Mouse (Mus musculus): ENCODE data around the gene Uck2. TPM values are rescaled to one million over a fixed set of nuclear protein-coding genes. Genes with fewer than 3 reads are reported as not detected.
A peak's percentile ranks its signal among the peaks of the same experiment; 100 is the strongest.

Gene Uck2
- polyA plus RNA-seq (2015; fragmentation: Nextera tagmentation; extraction: Ambion mirVana) = 82.7 and 87.5 TPM in 2 replicates

DNA sequence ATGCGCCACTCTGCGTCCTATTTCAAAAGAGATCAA lies at the start of gene Uck2:
TSS of gene Uck2 (minus strand) at position 1 of the 36 bp plus-strand sequence.
- WGBS = 0% methylated on average over 2 of the region's 2 CpGs
- peak within 1 kb of the TSS; percentile 84 for H3K4me2 ChIP-seq

DNA sequence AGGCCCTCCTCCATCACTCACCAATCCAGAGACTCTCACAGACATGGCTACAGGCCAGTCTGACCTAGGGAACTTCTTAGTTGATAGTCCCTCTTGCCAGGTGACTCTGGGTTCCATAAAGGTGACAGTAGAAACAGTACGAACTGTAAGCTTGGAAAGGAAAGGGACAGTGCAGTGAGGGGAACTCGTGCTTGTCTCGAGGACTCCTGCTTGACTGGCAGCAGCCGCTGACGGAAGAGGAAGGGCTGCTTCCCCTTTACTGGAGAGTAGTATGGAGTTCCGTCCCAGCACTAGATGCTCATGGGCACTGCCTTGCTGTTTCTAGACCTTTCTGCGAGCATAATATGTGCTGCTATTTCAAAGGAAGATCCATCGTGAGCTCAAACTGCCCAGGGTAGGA lies 46.0 kb upstream of the Uck2 start:
- Histone ChIP-seq H3K36me3 (peaks cover 64% of the 10 kb centered on the region), H3K4me1 (no peaks in the 10 kb centered on the region), H3K27me3 (no peaks in the 10 kb centered on the region), H3K9me3 (replicated peaks) (no peaks in the 10 kb centered on the region), H3K4me2 (no peak overlapping the region), H3K9ac (no peak overlapping the region), H3K27ac (no peak overlapping the region), H3K4me3 (replicated peaks) (no peak overlapping the region)
- WGBS = 93% methylated on average over 8 of the region's 8 CpGs
- no peak for ATAC-seq (replicated peaks; ENCODE audit: low FRiP score)

More for the DNA sequence above, at the start of gene Uck2:
- Histone ChIP-seq H3K9ac (peak within 1 kb of the TSS; percentile 78), H3K36me3 (no peaks in the 10 kb centered on the region), H3K9me3 (replicated peaks) (no peaks in the 10 kb centered on the region), H3K27ac (peak within 1 kb of the TSS; percentile 98), H3K4me1 (peaks cover 42% of the 10 kb centered on the region), H3K27me3 (0 out of 2 replicates have a peak, but pooled peaks cover 6% of the 10 kb centered on the region), H3K4me3 (replicated peaks) (peak within 1 kb of the TSS; percentile 93)
- ATAC-seq (replicated peaks; ENCODE audit: low FRiP score) = no peak

DNA sequence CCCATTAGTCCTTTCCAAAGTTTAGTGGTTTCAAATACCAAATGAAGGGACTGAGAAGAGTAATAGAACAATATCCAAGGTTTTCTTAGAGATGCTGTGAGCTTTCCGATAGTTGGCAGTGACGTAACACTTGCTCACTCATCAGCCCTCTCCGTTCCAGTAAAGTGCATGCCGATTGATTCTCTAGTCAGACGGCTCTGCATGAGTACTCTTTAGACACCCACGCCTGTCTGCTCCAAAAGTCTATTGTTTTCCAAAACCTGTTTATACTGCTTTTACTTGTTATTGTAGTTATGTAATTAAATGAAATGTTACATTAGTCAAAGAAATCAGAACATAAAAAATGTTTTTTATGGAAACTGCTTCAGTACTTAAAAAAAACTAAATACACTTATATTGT lies 43.7 kb upstream of the Uck2 start:
- ATAC-seq (replicated peaks; ENCODE audit: low FRiP score) = no peak
- Histone ChIP-seq H3K4me2 (no peak overlapping the region), H3K9me3 (replicated peaks) (no peaks in the 10 kb centered on the region), H3K4me1 (no peaks in the 10 kb centered on the region), H3K9ac (no peak overlapping the region), H3K4me3 (replicated peaks) (no peak overlapping the region), H3K27me3 (no peaks in the 10 kb centered on the region), H3K27ac (no peak overlapping the region), H3K36me3 (peaks cover 76% of the 10 kb centered on the region)
- WGBS = 88% methylated on average over 6 of the region's 6 CpGs

DNA sequence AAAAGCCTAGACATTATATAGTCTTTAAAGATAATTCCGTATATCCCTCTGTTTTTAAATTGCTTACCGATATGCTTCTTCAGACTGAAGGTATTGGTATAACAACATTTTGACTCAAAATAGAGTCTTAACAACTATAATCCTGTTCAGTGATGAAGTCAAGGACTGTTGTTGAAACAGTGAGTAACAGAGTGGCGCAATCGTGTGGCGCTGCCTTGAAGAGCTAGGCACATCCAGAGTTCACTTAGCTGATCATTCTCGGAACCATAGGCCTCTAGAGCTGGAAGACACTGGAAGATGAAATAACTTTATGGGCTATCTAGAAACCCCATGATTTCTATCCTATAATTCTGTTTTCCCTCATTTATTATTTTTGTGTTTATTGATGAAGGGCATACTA lies 36.6 kb upstream of the Uck2 start:
- no peak overlapping the region for H3K9ac ChIP-seq
- H3K4me3 ChIP-seq (replicated peaks) = no peak overlapping the region
- peaks cover 87% of the 10 kb centered on the region for H3K36me3 ChIP-seq
- 97% methylated on average over 6 of the region's 6 CpGs for WGBS
- H3K27me3 ChIP-seq = no peaks in the 10 kb centered on the region
- no peaks in the 10 kb centered on the region for H3K9me3 ChIP-seq (replicated peaks)
- H3K4me1 ChIP-seq = no peaks in the 10 kb centered on the region
- ATAC-seq (replicated peaks; ENCODE audit: low FRiP score) = no peak
- H3K4me2 ChIP-seq = no peak overlapping the region
- H3K27ac ChIP-seq = no peak overlapping the region

DNA sequence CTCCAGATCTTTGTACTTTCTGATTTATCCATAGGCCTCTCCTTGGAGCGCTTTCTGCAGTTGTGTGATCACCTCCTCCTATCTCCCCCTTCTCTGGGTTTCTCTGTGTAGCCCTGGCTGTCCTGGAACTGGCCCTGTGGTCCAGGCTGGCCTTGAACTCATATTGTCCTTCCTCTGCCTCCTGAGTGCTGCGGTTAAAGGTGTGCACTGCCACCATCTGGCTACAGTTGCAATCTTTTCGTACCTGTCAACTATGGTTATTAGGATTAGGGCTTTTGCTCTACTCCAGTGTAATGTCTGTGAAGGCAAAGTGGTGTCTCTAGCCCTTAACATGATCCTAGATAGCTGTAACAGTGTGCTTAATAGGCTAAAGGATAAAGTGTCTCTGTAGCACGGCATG lies 28.1 kb upstream of the Uck2 start:
- Histone ChIP-seq H3K9ac (no peak overlapping the region), H3K4me2 (no peak overlapping the region), H3K4me1 (peaks cover 4% of the 10 kb centered on the region; the same call in 1 of the 2 replicates), H3K27me3 (no peaks in the 10 kb centered on the region), H3K36me3 (peaks cover 45% of the 10 kb centered on the region), H3K27ac (no peak overlapping the region), H3K9me3 (replicated peaks) (no peaks in the 10 kb centered on the region), H3K4me3 (replicated peaks) (no peak overlapping the region)
- 89% methylated on average over 4 of the region's 4 CpGs for WGBS
- ATAC-seq (replicated peaks; ENCODE audit: low FRiP score) = no peak

DNA sequence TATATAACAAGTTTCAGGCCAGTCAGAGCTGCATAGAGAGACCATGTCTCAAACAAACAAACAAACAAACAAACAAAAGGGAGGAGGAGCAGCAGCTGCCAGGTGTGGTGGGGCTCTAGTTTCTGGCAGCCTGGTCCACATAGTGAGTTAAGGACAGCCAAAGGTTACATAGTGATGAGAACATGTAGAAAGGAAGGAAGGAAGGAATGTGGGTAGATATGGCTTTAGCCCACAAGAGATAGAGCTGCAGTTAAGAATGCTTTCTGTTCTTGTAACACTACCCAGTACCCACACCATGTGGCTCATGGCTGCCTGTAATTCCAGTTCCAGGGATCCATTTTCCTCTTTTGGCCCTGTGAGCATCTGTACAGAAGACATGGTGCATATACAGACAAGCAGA lies 27.2 kb upstream of the Uck2 start:
- no peak overlapping the region for H3K9ac ChIP-seq
- no peaks in the 10 kb centered on the region for H3K27me3 ChIP-seq
- no peak overlapping the region for H3K4me3 ChIP-seq (replicated peaks)
- H3K27ac ChIP-seq = no peak overlapping the region
- ATAC-seq (replicated peaks; ENCODE audit: low FRiP score) = no peak
- H3K4me2 ChIP-seq = no peak overlapping the region
- H3K36me3 ChIP-seq = peaks cover 37% of the 10 kb centered on the region
- H3K9me3 ChIP-seq (replicated peaks) = no peaks in the 10 kb centered on the region
- H3K4me1 ChIP-seq = peaks cover 8% of the 10 kb centered on the region; the same call in 1 of the 2 replicates

DNA sequence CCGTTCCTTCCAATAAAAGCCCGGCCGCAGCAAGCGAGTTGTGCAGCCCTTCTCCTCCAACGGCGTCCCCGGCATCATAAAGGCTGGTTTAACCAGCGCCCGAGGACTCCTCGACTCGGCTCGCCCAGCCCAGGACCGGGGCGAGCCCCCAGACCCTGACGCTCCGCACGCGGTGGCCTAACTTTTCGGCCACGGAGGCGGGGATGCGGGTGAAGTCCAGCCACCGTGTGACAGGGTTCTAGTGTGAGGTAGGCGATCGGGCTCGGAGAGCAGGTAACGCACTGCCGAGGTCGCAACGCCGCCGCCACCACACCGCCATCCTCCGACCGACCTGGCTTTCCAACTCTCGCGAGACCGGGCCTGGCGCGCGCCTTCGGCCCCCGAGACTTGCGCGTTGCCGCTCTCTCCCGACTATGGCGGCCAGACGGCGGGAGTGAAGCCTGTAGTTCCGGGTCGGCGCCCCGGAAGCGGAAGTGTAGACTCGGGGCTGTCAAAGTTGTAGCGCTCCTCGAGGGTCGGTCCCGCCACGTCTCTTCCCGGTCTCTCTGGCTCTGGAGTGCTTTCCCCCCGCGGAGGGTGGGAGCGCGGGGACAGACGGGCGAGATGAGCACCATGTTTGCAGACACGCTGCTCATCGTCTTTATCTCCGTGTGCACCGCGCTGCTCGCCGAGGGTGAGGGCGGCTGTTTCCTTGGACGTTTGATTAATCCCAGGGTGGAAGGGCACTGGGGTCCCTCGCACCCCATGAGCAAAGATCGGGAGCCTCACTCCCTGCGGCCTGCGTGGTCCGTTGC lies 23.3 kb upstream of the Uck2 start, which contains the start of gene Tmco1:
TSS of gene Tmco1 (plus strand) at position 118 of the 794 bp plus-strand sequence.
- Histone ChIP-seq H3K27ac (peak within 1 kb of the TSS; percentile 93), H3K9me3 (replicated peaks) (no peaks in the 10 kb centered on the region), H3K27me3 (no peaks in the 10 kb centered on the region), H3K4me1 (peaks cover 8% of the 10 kb centered on the region; the same call in 1 of the 2 replicates), H3K4me2 (peak within 1 kb of the TSS; percentile 73), H3K9ac (peak within 1 kb of the TSS; percentile 95), H3K36me3 (peaks cover 15% of the 10 kb centered on the region), H3K4me3 (replicated peaks) (peak within 1 kb of the TSS; percentile 75)
- peak; percentile 98 for ATAC-seq (replicated peaks; ENCODE audit: low FRiP score)
- under 1% methylated on average over 82 of the region's 82 CpGs for WGBS

DNA sequence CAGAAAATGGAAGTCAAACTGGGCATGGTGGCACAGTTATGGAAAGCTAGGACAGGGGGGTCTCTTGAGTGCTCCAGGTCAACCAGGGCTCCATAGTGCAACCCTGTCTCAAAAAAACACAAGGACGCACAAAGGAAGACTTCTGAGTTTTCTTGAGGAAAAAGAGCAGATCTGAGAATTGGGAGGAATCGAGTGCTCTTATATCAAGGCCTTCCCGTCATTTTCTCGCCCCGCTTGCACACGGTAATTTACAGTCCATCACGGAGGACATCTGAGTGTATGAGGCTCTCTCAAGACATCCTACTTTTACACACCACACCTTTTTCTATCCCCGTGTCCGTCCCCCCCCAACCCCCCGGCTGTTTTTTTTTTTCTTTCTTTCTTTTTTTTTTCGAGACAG lies 22.6 kb upstream of the Uck2 start:
- Histone ChIP-seq H3K36me3 (peaks cover 10% of the 10 kb centered on the region), H3K9ac (peak overlapping the region; percentile 95)
- ATAC-seq (replicated peaks; ENCODE audit: low FRiP score) = no peak

DNA sequence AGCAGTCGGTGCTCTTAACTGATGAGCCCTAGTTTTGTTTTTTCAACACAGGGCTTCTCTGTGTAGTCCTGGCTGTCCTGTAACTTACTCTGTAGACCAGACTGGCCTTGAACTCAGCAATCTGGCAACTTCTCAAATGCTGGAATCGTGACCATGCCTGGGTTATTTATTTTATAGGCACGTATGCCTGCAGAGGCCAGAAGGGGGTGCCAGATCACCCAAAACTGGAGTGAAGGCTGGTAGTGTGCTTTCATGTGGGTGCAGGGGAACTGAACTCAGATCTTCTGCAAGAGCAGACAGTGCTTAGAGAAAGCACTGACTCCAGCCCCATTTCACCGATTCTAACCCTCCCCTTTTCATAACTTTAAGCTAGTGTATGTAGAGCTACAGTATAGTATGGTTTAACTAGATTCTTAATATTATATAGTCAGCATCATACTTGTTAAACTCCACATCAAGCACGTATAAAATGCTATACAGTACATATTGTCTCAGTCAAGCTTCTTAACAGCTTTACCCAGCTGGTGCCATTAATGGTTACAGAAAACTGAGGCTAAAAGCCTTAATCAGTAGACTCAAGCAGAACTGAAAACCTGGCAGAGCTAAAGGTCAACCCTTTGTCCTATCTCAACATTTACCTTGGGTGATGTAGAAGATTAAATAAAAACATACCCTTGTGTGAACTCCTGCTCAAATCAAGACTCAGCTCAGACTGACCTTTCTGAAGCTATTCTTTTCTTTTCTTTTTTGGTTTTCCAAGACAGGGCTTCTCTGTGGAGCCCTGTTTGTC lies 21.5 kb upstream of the Uck2 start:
- no peak for ATAC-seq (replicated peaks; ENCODE audit: low FRiP score)
- 67% methylated on average over 5 of the region's 5 CpGs for WGBS
- no peaks in the 10 kb centered on the region for H3K27me3 ChIP-seq

More for the DNA sequence above, 22.6 kb upstream of the Uck2 start:
- H3K27ac ChIP-seq = peak overlapping the region; percentile 93; the same call in 1 of the 2 replicates
- WGBS = 54% methylated on average over 11 of the region's 11 CpGs
- no peaks in the 10 kb centered on the region for H3K9me3 ChIP-seq (replicated peaks)
- H3K4me3 ChIP-seq (replicated peaks) = peak overlapping the region; percentile 75
- peak overlapping the region; percentile 73 for H3K4me2 ChIP-seq
- H3K4me1 ChIP-seq = peaks cover 8% of the 10 kb centered on the region; the same call in 1 of the 2 replicates
- no peaks in the 10 kb centered on the region for H3K27me3 ChIP-seq

DNA sequence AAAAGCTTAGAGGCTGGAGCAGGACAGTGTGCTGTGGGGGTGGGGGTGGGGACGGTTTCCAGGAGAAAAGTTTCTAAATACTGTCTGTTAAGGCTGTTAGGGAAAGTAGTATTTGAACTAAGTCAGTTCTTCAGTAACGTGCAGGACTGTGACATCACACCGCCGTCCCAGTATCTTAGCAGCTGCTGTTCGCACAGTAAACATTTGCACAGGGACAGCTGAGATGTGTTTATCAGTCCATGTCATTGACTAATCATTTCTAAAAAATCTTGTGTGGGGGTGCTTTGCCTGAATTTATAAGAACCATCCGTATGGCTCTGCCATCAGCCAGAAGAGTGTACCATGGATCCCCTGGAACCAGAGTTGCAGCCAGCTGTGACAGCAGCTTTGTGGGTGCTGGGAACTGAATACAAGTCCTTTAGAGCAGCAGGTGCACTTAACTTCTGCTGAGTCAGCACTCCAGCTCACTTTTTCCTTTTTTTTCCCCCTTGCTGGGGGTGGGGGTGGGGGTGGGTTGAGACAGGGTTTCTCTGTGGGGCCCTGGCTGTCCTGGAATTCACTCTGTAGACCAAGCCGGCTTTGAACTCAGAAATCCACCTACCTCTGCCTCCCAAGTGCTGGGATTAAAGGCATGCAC lies 20.5 kb upstream of the Uck2 start:
- Histone ChIP-seq H3K4me3 (replicated peaks) (no peak overlapping the region), H3K9me3 (replicated peaks) (no peaks in the 10 kb centered on the region), H3K4me2 (no peak overlapping the region), H3K4me1 (peaks cover 8% of the 10 kb centered on the region; the same call in 1 of the 2 replicates), H3K36me3 (no peaks in the 10 kb centered on the region), H3K27ac (no peak overlapping the region), H3K9ac (no peak overlapping the region), H3K27me3 (no peaks in the 10 kb centered on the region)
- ATAC-seq (replicated peaks; ENCODE audit: low FRiP score) = no peak
- 76% methylated on average over 7 of the region's 7 CpGs for WGBS

More for the DNA sequence above, 21.5 kb upstream of the Uck2 start:
- Histone ChIP-seq H3K36me3 (0 out of 2 replicates have a peak, but pooled peaks cover 3% of the 10 kb centered on the region), H3K9ac (no peak overlapping the region), H3K4me3 (replicated peaks) (no peak overlapping the region), H3K9me3 (replicated peaks) (no peaks in the 10 kb centered on the region), H3K4me1 (peaks cover 8% of the 10 kb centered on the region; the same call in 1 of the 2 replicates), H3K27ac (no peak overlapping the region), H3K4me2 (no peak overlapping the region)

DNA sequence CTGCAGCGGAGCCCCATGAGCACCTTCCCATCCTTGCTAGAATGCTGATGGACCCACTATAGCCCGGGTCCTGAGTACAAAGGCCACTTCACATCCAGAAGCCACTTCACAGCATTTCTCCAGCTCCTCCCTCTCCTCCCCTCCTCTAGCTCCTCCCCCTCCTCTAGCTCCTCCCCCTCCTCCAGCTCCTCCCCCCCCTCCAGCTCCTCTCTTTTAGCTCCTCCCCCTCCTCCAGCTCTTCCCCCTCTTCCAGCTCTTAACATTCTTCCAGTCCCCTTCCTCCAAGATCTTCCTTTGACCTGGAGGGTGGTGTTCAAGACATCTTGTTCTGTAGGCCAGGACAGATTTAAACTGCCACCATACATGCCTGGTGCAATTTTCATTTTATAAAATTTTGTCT lies 15.0 kb upstream of the Uck2 start:
- ATAC-seq (replicated peaks; ENCODE audit: low FRiP score) = no peak
- H3K36me3 ChIP-seq = no peaks in the 10 kb centered on the region
- H3K4me2 ChIP-seq = no peak overlapping the region
- no peak overlapping the region for H3K9ac ChIP-seq
- H3K9me3 ChIP-seq (replicated peaks) = no peaks in the 10 kb centered on the region
- H3K4me3 ChIP-seq (replicated peaks) = no peak overlapping the region
- H3K4me1 ChIP-seq = peaks cover 5% of the 10 kb centered on the region; the same call in 1 of the 2 replicates
- no peak overlapping the region for H3K27ac ChIP-seq
- 73% methylated on average over 2 of the region's 2 CpGs for WGBS
- H3K27me3 ChIP-seq = no peaks in the 10 kb centered on the region
